Mouse (Mus musculus) stomach, postnatal 0 days (tissue): Measurements from ENCODE around the gene Dpep2nb. TPM values are rescaled to one million over a fixed set of nuclear protein-coding genes. Genes with fewer than 3 reads are reported as not detected.

Experiments
- ATAC-seq: fragments of 200-750 bp; cut with Nextera tagmentation; 2 replicates; pipeline ENCODE4 v1.8.0; 2017; ENCODE audit not compliant: low FRiP score, low TSS enrichment
- DNase-seq: peaks from one replicate; pipeline ENCODE4 v3.0.0-alpha.2; 2016; ENCODE audit warnings: low spot score
- H3K27ac ChIP-seq: fragments of 300-500 bp; sonication (generic); replicated peaks from 2 replicates; pipeline ENCODE4 v1.5.1; 2014; ENCODE audit warnings: mild to moderate bottlenecking, control low read depth
- H3K27me3 ChIP-seq: fragments of 300-500 bp; sonication (generic); 2 replicates; pipeline ENCODE4 v1.6.1; 2014; ENCODE audit warnings: low read length; ENCODE audit not compliant: control insufficient read depth, insufficient read depth
- H3K36me3 ChIP-seq: fragments of 300-500 bp; sonication (generic); 2 replicates; pipeline ENCODE4 v1.6.1; 2014; ENCODE audit warnings: low read length, mixed read lengths; ENCODE audit not compliant: control insufficient read depth, insufficient read depth
- H3K4me1 ChIP-seq: fragments of 300-500 bp; sonication (generic); replicated peaks from 2 replicates; pipeline ENCODE4 v1.6.1; 2014; ENCODE audit warnings: antibody characterized with exemption; ENCODE audit not compliant: control insufficient read depth, insufficient read depth
- H3K4me2 ChIP-seq: fragments of 300-500 bp; sonication (generic); replicated peaks from 2 replicates; pipeline ENCODE4 v1.6.1; 2014; ENCODE audit warnings: low read depth, mild to moderate bottlenecking, control low read depth, moderate library complexity
- H3K4me3 ChIP-seq: fragments of 300-500 bp; sonication (generic); 2 replicates; pipeline ENCODE4 v1.5.1; 2014; ENCODE audit warnings: low read depth, low read length, control low read depth
- H3K9ac ChIP-seq: fragments of 300-500 bp; sonication (generic); 2 replicates; pipeline ENCODE4 v1.6.1; 2014; ENCODE audit warnings: mild to moderate bottlenecking, low read length, control low read depth, mixed read lengths
- H3K9me3 ChIP-seq: fragments of 300-500 bp; sonication (generic); 2 replicates; pipeline ENCODE4 v1.6.1; 2016; ENCODE audit warnings: low read length; ENCODE audit not compliant: control insufficient read depth
- CTCF ChIP-seq: IDR thresholded peaks from 2 replicates; pipeline ENCODE4 v1.5.1; 2016; ENCODE audit warnings: antibody characterized with exemption, low read depth, mild to moderate bottlenecking, moderate library complexity
- EP300 ChIP-seq: optimal IDR thresholded peaks from 2 replicates; pipeline ENCODE3; 2016; ENCODE audit warnings: antibody characterized with exemption
- WGBS: fragments of 180-500 bp; shearing (Covaris S2); extraction: QIAGEN DNeasy Blood & Tissue Kit; methylation state at CpG from one replicate; pipeline ENCODE4 v1.1.7; 2014; 5-methylcytosine and 5-hydroxymethylcytosine counted together
- polyA plus RNA-seq: library from polyadenylated mRNA; unstranded; fragments of >200 nt; fragmentation: Nextera tagmentation; extraction: Ambion mirVana; gene quantifications from 2 replicates; pipeline ENCODE4 v1.2.1, GENCODE M21; 2015

Gene Dpep2nb
- polyA plus RNA-seq, result not detected in 2 replicates

- DNase-seq (no peak), ATAC-seq (no peak)
- Histone ChIP-seq H3K4me2 (no peak within 1 kb of the TSS), H3K4me3 (no peak within 1 kb of the TSS), H3K9ac (no peak within 1 kb of the TSS), H3K36me3 (no peaks in the 10 kb centered on the region), H3K4me1 (peaks cover 2% of the 10 kb centered on the region; the same call in 1 of the 2 replicates), H3K9me3 (no peaks in the 10 kb centered on the region), H3K27me3 (no peaks in the 10 kb centered on the region), H3K27ac (no peak within 1 kb of the TSS)
- no peak for TF ChIP-seq CTCF
- WGBS, result 66% methylated on average over 4 of the region's 4 CpGs
Observed at GRCm38 (mm10) chr8:106005875-106006274, at the start of gene Dpep2nb. Gene Dpep2nb, minus strand, starts transcription at chr8:106005975.

- Histone ChIP-seq H3K27me3 (no peaks in the 10 kb centered on the region), H3K9me3 (no peaks in the 10 kb centered on the region), H3K9ac (no peak overlapping the region), H3K4me1 (no peaks in the 10 kb centered on the region), H3K36me3 (no peaks in the 10 kb centered on the region), H3K27ac (peak overlapping the region; percentile 30; the same call in 1 of the 2 replicates), H3K4me3 (no peak overlapping the region), H3K4me2 (no peak overlapping the region)
- ATAC-seq (no peak), DNase-seq (no peak)
- 49% methylated on average over 3 of the region's 3 CpGs for WGBS
- TF ChIP-seq EP300 (no peak), CTCF (no peak)
Observed at GRCm38 (mm10) chr8:106055038-106055437, 49.3 kb upstream of the Dpep2nb start.

- TF ChIP-seq EP300 (no peak), CTCF (no peak)
- H3K4me3 ChIP-seq, result no peak overlapping the region
- H3K4me2 ChIP-seq, result no peak overlapping the region
- DNase-seq (peak; percentile 73), ATAC-seq (peak; percentile 63; the same call in 1 of the 2 replicates)
- H3K27ac ChIP-seq, result peak overlapping the region; percentile 30; the same call in 1 of the 2 replicates
- H3K27me3 ChIP-seq, result no peaks in the 10 kb centered on the region
- H3K9me3 ChIP-seq, result no peaks in the 10 kb centered on the region
- no peaks in the 10 kb centered on the region for H3K36me3 ChIP-seq
- no peak overlapping the region for H3K9ac ChIP-seq
- H3K4me1 ChIP-seq, result no peaks in the 10 kb centered on the region
- WGBS, result 45% methylated on average over 6 of the region's 6 CpGs
Observed at GRCm38 (mm10) chr8:106054190-106054811, 48.5 kb upstream of the Dpep2nb start.

GRCm38 (mm10) chr8:106052510-106053089 is 46.8 kb upstream of the Dpep2nb start:
- no peak overlapping the region for H3K4me2 ChIP-seq
- no peak overlapping the region for H3K4me3 ChIP-seq
- DNase-seq (no peak), ATAC-seq (no peak)
- H3K9ac ChIP-seq, result no peak overlapping the region
- no peaks in the 10 kb centered on the region for H3K9me3 ChIP-seq
- no peaks in the 10 kb centered on the region for H3K27me3 ChIP-seq
- no peaks in the 10 kb centered on the region for H3K36me3 ChIP-seq
- H3K27ac ChIP-seq, result no peak overlapping the region
- H3K4me1 ChIP-seq, result no peaks in the 10 kb centered on the region
- WGBS, result 86% methylated on average over 9 of the region's 9 CpGs
- TF ChIP-seq CTCF (no peak), EP300 (no peak)

- H3K9me3 ChIP-seq, result no peaks in the 10 kb centered on the region
- no peak overlapping the region for H3K4me2 ChIP-seq
- 95% methylated on average over 3 of the region's 3 CpGs for WGBS
- H3K27ac ChIP-seq, result no peak overlapping the region
- H3K4me3 ChIP-seq, result no peak overlapping the region
- ATAC-seq (no peak), DNase-seq (no peak)
- H3K9ac ChIP-seq, result no peak overlapping the region
- TF ChIP-seq CTCF (no peak), EP300 (no peak)
- no peaks in the 10 kb centered on the region for H3K27me3 ChIP-seq
- H3K36me3 ChIP-seq, result no peaks in the 10 kb centered on the region
- no peaks in the 10 kb centered on the region for H3K4me1 ChIP-seq
Observed at GRCm38 (mm10) chr8:106051068-106051467, 45.3 kb upstream of the Dpep2nb start.

GRCm38 (mm10) chr8:106049840-106050239 is 44.1 kb upstream of the Dpep2nb start:
- ATAC-seq (no peak), DNase-seq (no peak)
- Histone ChIP-seq H3K9ac (no peak overlapping the region), H3K9me3 (no peaks in the 10 kb centered on the region), H3K4me3 (no peak overlapping the region), H3K27me3 (no peaks in the 10 kb centered on the region), H3K4me2 (no peak overlapping the region), H3K4me1 (no peaks in the 10 kb centered on the region), H3K27ac (no peak overlapping the region), H3K36me3 (no peaks in the 10 kb centered on the region)
- no peak for TF ChIP-seq CTCF
- no peak for TF ChIP-seq EP300
- 90% methylated on average over 6 of the region's 6 CpGs for WGBS
